Mouse (Mus musculus) mouse embryonic stem cell (cell line): Measurements from ENCODE around the gene 4921536K21Rik.

ENCODE experiments used
- in situ Hi-C, 2 experiments: fragments of 300-500 bp; cut with MboI; formaldehyde crosslinking; loops; 1 replicate in 1 of 2; 3 replicates in 1 of 2; pipeline ENCODE4 v1.14.3; 2019 to 2020; ENCODE audit warnings: low sequenced_read_pairs in 2 of 2, low pct_unique_long_range_greater_than_20kb in 1 of 2, mixed read lengths in 1 of 2; ENCODE audit not compliant: unreplicated experiment in 1 of 2

The 4921536K21Rik gene

GRCm38 (mm10) chr11:3863454-3864112 is 31.3 kb downstream of the 4921536K21Rik start, which contains the start of gene Osbp2:
Gene Osbp2, minus strand, starts transcription at chr11:3863903.
- in situ Hi-C loops: no loop called here

DNA sequence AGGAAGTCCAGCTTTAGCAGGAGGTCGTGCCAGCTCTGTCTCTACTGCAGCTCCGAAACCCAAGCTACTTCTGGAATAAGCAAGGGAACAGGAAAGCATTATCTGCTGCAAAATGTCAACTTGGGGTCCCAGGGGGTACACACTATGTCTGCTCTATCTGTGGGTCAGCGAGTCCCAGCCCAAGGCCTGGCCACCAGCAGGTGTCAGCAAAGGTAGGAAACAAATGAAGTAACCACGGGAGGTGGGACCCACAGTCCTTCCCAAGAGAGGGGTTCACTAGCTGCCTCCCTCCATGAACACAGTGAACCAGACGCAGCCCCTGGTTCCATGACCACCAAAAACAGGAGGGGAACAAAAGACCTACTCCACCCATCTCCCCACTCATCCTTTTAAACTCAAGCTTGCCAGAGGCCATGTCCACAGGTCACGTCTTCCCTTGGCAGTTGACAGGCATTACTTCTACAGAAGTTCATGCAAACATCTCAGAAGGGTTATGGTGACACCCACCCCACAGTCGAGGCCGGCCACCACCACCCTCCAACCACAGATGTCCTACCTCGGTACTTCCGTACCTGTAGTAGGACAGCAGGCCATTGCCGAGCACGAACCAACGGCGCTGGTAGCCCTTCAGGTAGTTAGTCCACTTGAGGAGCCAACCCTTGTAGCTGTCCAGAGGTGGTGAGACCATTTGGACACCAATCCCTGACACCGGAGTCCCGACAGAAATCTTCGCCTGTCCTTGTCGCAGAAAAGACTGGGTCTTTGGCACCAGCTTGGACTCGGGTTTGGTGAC is 32.0 kb downstream of the 4921536K21Rik start:
- in situ Hi-C loops: no loop called here

DNA sequence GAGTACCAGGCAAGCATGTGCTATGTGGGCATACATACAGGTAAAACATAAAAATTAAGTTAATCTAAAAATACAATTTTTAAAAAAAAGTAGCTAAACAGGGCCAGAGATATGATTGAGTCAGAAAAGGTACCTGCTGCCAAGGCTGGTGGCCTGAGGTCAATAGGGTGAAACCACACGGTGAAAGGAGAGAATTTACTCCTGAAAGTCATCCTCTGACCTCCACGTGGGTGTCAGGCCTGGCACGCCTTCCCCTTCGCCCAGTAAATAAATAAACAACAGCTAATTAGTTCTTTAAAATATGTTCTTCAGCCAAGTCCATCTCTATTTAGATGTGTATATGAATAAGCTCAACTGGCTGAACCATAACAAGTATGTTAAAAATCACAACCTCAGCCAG is 34.5 kb downstream of the 4921536K21Rik start:
- in situ Hi-C loops: no loop called here

DNA sequence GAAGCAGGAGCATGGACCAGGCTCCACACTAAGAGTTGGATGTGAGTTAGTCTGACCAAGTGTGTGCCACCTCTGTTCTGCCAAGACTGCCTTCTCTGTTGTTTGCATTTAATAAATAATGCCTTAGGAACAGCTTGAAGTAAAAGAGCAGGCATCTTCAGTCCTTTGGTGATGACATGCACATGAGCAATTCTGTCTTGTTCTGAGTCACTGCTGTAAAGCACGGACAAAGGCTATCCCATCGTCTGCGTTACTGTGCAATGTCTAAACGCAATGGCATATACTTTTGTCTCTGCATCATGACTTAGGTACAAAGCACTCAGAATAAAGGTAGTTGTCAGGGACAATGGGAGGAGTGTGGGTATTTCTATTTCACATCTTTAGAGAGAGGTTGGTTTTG is 35.1 kb downstream of the 4921536K21Rik start:
- in situ Hi-C loops: no loop called here

DNA sequence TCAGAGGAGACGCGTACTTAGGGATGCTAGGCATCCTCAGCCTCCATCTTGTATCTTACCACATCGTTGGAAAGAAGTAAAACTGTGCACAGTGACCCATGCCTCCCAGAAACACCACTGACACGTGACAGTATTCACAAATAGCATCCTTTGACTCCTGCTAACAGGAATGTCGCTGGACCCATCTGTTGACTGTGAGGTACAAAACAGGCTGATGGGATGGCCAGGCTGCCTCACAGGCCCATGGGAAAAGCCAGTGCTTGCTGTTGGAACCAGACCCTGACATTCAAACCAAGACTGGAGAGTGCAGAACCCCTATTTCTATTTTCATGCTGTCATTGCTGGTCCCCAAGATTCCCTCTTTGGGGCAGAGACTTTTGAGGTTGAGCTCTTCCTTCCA is 37.0 kb downstream of the 4921536K21Rik start:
- in situ Hi-C loops: no loop called here

- in situ Hi-C loops: no loop called here
Measured at GRCm38 (mm10) chr11:3855846-3856245, 39.1 kb downstream of the 4921536K21Rik start.

DNA sequence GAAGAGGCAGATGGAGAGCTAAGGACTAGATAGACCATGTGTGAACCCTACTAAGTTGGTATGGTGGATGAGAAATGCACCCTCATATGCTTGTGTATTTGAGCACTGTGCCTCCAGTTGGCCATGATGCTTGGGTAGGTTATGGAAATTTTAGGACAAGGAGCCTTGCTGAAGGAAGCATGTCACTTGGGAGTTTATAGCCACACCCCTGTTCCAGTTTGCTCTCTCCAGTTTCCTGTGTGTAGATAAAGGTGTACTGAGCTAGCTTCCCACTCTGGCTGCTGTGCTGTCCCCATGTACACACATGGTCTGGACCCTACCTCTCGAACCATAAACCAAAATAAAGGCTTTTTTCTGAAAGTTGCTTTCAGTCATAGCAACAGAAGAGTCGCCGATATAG is 40.7 kb downstream of the 4921536K21Rik start:
- in situ Hi-C loops: no loop called here

DNA sequence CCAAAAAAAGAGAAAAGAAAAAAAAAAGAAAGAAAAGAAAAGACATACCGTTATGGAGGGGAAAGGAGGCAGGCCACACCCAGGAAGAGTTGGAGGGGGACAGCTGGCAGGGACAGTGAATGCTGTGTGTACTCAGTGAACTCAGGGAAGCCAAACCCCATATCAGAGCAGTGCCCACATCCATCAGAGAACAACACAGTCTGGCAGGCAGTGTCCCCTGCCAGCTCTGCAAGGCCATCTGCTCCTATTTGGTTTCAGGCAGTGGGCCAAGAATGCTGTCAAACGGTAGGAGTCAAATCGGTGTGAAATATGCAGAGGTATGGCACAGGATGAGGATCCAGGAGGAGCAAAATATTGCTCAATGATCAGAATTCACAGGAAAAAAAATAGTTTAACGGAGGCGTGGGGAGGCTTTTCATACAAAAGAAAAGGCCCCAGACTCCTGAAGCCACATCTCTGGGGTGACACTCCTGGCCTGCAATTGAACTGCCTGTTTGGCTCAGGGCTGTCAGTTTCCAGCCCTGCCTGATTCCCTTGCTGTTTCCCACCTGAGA is 41.3 kb downstream of the 4921536K21Rik start:
- in situ Hi-C loops: no loop called here

DNA sequence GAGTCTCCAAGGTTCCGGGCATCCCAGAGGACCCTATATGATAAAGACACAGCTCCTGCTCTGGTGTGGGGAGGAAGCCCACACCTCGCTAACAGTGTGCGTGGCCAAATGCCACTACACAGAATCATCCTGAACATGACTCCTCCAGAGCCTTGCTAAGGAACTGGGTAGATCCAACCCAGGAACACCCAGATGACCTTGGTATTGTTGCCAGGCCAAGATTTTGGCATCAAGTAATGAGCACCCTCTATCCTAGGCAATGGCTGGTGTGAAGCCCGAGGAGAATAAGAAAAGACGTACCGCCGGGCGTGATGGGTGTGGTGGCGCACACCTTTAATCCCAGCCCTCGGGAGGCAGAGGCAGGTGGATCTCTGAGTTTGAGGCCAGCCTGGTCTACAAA is 41.9 kb downstream of the 4921536K21Rik start:
- in situ Hi-C loops: no loop called here

DNA sequence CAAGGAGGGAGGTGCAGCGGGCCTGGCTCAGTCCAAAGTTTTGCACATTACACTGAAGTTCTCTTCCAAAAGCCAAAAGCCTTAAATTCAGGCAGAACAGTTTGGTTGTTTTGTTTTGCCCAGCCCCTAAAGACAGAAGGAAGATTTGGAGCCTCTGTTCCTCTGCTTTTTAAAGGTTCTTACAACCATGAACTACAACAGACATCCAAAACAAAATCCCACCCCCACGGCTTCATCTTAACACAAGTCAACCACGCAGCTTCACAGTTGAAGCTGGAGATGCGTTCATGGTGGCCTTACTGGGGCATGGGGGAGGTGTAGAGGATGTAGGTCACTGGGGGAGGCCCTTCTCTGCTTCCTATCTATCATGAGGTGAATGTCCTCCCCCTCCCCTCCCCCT is 43.0 kb downstream of the 4921536K21Rik start:
- in situ Hi-C loops: no loop called here

DNA sequence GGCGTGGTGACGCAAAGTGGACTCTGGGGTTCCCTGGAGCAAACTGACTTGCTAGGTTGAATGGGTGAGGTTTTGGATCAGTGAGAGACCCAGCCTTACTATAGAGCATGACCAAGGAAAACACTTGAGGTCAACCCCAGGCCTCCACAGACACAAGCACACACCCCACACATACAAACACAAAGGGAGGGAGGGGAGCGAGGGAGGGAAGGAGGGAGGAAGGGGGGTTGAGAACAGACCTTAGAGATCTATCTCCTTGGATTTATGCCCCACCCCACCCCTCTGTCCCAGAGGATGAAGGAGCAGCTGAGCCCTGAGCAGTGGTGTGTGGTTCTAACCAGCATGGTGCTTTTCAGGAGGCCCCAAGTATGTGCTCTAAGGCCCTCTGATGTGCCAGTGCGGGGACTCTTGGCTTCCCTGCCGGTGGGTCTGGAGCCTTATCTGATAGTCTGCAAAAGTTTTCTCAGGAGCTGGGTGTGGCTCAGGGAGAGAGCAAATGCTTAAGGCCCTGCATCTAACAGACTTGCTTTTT is 44.1 kb downstream of the 4921536K21Rik start:
- in situ Hi-C loops: no loop called here

- in situ Hi-C loops: no loop called here
Measured at GRCm38 (mm10) chr11:3850315-3850614, 44.6 kb downstream of the 4921536K21Rik start.

DNA sequence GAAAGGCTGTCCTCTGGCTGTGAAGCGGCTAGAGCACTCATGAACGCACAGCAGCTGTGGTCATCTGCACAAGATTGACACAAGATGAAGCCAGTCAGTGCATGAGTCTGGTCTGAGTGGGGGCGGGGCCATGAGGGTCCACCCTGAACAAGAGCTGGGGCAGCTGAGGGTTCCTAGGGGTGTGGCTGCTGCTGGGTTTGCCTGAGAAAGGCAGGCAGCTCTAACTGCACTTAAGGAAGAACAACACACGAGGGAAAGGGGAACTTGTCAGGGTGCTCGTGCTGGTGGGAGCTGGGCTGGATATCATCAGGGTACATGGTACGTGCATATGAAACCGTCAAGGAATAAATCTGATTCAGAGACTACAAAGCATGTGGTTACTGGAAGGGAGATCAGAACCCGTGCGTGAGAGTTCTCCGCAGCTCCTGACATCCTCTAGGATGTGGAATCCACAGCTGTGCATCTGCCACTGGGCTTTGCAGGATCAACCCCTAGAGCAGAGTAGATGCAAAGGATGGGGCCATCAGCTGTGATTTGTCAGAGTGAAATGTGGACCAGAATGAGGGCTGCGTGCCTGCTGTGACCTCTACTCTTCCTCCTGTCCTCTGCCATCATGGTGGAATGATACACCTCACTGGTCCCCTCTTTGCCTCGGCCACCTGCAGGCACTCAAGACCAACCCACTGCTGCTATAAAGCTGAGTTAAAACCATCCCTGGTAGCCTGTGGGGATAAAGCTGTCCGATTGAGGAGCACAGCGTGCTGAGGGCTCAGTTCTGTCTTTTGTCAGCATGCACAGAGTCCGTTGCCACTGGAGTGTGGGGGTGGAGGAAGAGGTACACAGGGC is 45.2 kb downstream of the 4921536K21Rik start:
- in situ Hi-C loops: no loop called here

DNA sequence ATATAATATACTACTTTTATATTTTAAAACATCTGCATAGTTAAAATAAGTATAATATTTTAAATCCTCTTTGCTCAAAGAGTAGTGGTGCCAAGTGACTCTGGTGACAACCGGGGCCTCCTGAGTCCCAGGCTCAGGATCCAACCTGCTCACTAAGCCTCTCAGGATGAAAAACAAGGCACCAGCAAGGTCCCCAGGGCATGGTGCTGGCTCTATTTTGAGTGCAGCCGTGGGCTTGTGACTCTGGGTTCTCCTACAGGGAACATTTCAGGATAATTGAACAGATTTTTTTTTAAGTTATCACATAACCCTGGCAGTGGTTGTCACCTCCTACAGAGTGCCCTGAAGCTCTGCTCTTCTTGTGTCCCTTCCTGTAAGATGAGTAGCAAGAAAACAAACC is 48.5 kb downstream of the 4921536K21Rik start:
- in situ Hi-C loops: no loop called here

DNA sequence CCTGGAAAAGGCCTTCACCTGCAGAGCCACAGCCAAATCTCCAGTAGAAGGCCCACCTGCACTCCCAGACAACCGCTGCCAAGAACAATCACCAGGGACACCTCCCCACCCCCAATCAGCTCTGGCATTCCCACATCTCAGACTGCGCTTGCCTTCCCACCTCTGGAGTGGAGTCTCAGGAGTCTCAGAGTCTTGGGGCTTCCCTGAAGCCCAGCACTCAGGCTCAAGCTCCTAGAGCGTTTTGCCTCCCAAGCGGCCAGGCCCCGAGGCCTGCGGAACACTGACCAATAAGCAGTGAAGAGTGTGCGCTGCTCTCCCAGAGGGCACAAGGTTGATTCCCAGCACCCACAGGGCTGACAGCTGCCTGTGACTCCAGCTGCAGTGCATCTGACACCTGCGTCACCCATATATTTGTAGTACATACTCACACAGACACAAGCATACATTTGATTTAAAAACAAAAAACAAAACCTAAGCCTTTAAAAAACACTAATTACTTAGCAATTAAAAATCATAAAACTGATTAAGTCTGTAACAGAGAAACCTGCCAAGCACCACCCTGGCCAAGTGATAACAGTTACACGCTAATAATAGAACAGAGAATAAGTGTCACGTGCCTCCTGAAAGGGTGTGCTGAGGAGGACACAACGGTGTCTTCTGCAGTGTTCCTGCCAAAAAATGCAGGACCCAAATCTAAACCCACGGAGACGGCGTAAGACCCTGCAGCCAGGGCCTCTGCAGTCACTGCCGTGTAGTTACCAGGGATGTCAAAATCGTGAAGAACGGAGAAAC is 50.8 kb downstream of the 4921536K21Rik start:
- in situ Hi-C loops: no loop called here
